Mouse (Mus musculus): ENCODE measurements at regions not wholly inside any gene's neighbourhood (a gene's known extent, or its start where the extent isn't known, plus 50 kb on each side); places are given as distances from the start of the nearest gene placed in this dataset.

GRCm38 (mm10) chr3:41158314-41158973 lies 75.6 kb upstream of the Pgrmc2 start:
- H3K27me3 ChIP-seq (ENCODE audit: control insufficient read depth, insufficient read depth, low read length) = no peaks in the 10 kb centered on the region
- H3K36me3 ChIP-seq (ENCODE audit: control insufficient read depth, insufficient read depth, low read length) = no peaks in the 10 kb centered on the region
- no peaks in the 10 kb centered on the region for H3K4me1 ChIP-seq (ENCODE audit: control insufficient read depth, insufficient read depth, low read length)
- no peak overlapping the region for H3K4me2 ChIP-seq (replicated peaks; ENCODE audit: low read depth, low read length)
- no peak overlapping the region for H3K9ac ChIP-seq (replicated peaks; ENCODE audit: low read depth, low read length)
- H3K27ac ChIP-seq (ENCODE audit: low read length) = no peak overlapping the region
- no peaks in the 10 kb centered on the region for H3K9me3 ChIP-seq (ENCODE audit: control insufficient read depth, low read depth, low read length)
- ATAC-seq (ENCODE audit: insufficient number of reproducible peaks, insufficient read depth, low FRiP score, low read depth) = no peak
- H3K4me3 ChIP-seq (ENCODE audit: low read depth, low read length) = no peak overlapping the region
- 67% methylated on average over 12 of the region's 12 CpGs for WGBS

DNA sequence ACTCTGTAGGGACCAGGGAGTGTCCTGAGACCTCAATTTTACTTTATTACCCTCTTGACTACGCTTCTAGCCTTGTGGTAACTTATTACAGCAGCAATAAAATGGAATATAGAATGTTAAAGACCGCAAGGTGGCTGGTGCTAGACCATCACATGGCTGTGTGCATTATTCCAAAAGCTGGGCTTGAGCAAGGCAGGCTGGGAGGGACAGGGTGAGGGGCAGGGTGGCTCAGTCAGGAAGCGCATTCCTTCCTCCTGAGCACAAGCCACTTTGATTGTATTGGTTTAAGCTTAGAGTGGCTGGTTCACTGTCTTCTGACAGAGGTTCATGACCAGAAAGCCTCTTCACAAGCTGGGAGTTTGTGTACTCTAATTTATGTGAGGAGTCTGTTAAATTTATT lies 74.6 kb upstream of the Pgrmc2 start:
- Histone ChIP-seq H3K9me3 (ENCODE audit: control insufficient read depth, low read depth, low read length) (no peaks in the 10 kb centered on the region), H3K4me2 (replicated peaks; ENCODE audit: low read depth, low read length) (no peak overlapping the region), H3K27ac (ENCODE audit: low read length) (no peak overlapping the region), H3K4me1 (ENCODE audit: control insufficient read depth, insufficient read depth, low read length) (no peaks in the 10 kb centered on the region), H3K27me3 (ENCODE audit: control insufficient read depth, insufficient read depth, low read length) (no peaks in the 10 kb centered on the region), H3K9ac (replicated peaks; ENCODE audit: low read depth, low read length) (no peak overlapping the region), H3K36me3 (ENCODE audit: control insufficient read depth, insufficient read depth, low read length) (no peaks in the 10 kb centered on the region), H3K4me3 (ENCODE audit: low read depth, low read length) (no peak overlapping the region)
- 90% methylated on average over 3 of the region's 3 CpGs for WGBS
- ATAC-seq (ENCODE audit: insufficient number of reproducible peaks, insufficient read depth, low FRiP score, low read depth) = no peak

DNA sequence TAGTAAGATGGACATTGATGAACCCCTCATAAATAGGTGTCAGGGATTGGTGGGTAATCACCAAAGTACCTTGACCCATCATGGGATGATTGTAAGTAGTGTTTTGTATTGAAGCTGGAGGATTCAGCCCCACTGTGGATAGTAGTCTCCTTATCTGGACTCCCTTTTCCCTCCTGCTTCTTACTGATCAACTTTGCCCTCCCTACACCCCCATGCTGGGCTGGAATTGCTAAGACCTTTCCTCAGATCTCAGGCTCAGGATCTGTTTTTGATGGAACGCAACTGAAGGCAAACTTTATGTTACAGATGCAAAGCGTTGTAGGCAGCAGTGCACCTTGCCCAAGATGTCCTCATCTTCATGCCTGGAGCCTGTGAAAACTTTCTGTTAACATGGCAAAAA lies 73.7 kb upstream of the Pgrmc2 start:
- no peak for ATAC-seq (ENCODE audit: insufficient number of reproducible peaks, insufficient read depth, low FRiP score, low read depth)
- no peak overlapping the region for H3K9ac ChIP-seq (replicated peaks; ENCODE audit: low read depth, low read length)
- no peaks in the 10 kb centered on the region for H3K4me1 ChIP-seq (ENCODE audit: control insufficient read depth, insufficient read depth, low read length)
- no peak overlapping the region for H3K27ac ChIP-seq (ENCODE audit: low read length)
- no peaks in the 10 kb centered on the region for H3K36me3 ChIP-seq (ENCODE audit: control insufficient read depth, insufficient read depth, low read length)
- no peaks in the 10 kb centered on the region for H3K9me3 ChIP-seq (ENCODE audit: control insufficient read depth, low read depth, low read length)
- H3K4me2 ChIP-seq (replicated peaks; ENCODE audit: low read depth, low read length) = no peak overlapping the region
- H3K4me3 ChIP-seq (ENCODE audit: low read depth, low read length) = no peak overlapping the region
- 94% methylated on average over 2 of the region's 2 CpGs for WGBS
- no peaks in the 10 kb centered on the region for H3K27me3 ChIP-seq (ENCODE audit: control insufficient read depth, insufficient read depth, low read length)

DNA sequence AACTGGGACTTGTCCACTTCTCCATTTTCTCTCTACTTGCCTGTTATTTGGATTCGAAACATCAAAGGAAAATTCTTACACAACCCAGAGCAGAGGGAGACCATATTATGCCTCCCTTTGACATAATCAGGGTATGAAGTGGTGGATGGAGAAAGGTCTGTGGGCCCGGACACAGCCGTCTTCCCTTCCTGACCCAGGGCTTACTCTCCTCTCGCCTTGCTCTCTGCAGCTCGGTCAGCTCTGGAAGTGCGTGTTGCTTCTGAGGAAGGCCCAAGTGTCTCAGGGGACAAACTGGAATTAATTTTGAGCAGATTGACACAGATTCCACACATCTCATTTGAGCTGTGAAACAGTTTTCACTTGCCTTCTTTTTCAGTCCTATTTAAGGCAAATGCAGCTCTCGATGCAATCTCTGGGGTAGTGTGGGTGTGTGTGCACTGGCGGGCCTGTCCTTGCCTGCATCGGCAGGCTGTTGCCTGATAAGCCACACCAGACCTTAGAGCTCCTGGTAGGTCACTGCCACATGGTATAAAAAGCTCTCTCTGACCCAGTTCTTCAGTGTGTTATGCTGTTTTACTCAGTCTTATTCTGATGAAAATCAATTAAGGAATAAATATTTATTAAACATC lies 72.4 kb upstream of the Pgrmc2 start:
- Histone ChIP-seq H3K4me3 (ENCODE audit: low read depth, low read length) (no peak overlapping the region), H3K4me2 (replicated peaks; ENCODE audit: low read depth, low read length) (no peak overlapping the region), H3K9ac (replicated peaks; ENCODE audit: low read depth, low read length) (no peak overlapping the region), H3K4me1 (ENCODE audit: control insufficient read depth, insufficient read depth, low read length) (no peaks in the 10 kb centered on the region), H3K27me3 (ENCODE audit: control insufficient read depth, insufficient read depth, low read length) (no peaks in the 10 kb centered on the region), H3K9me3 (ENCODE audit: control insufficient read depth, low read depth, low read length) (no peaks in the 10 kb centered on the region), H3K27ac (ENCODE audit: low read length) (no peak overlapping the region), H3K36me3 (ENCODE audit: control insufficient read depth, insufficient read depth, low read length) (no peaks in the 10 kb centered on the region)
- no peak for ATAC-seq (ENCODE audit: insufficient number of reproducible peaks, insufficient read depth, low FRiP score, low read depth)
- WGBS = 72% methylated on average over 9 of the region's 9 CpGs

GRCm38 (mm10) chr3:41154402-41154801 lies 71.6 kb upstream of the Pgrmc2 start:
- no peaks in the 10 kb centered on the region for H3K9me3 ChIP-seq (ENCODE audit: control insufficient read depth, low read depth, low read length)
- H3K27ac ChIP-seq (ENCODE audit: low read length) = no peak overlapping the region
- no peak overlapping the region for H3K9ac ChIP-seq (replicated peaks; ENCODE audit: low read depth, low read length)
- H3K36me3 ChIP-seq (ENCODE audit: control insufficient read depth, insufficient read depth, low read length) = no peaks in the 10 kb centered on the region
- H3K4me3 ChIP-seq (ENCODE audit: low read depth, low read length) = no peak overlapping the region
- ATAC-seq (ENCODE audit: insufficient number of reproducible peaks, insufficient read depth, low FRiP score, low read depth) = no peak
- WGBS = 82% methylated on average over 1 of the region's 1 CpGs
- H3K27me3 ChIP-seq (ENCODE audit: control insufficient read depth, insufficient read depth, low read length) = no peaks in the 10 kb centered on the region
- H3K4me1 ChIP-seq (ENCODE audit: control insufficient read depth, insufficient read depth, low read length) = no peaks in the 10 kb centered on the region
- no peak overlapping the region for H3K4me2 ChIP-seq (replicated peaks; ENCODE audit: low read depth, low read length)

DNA sequence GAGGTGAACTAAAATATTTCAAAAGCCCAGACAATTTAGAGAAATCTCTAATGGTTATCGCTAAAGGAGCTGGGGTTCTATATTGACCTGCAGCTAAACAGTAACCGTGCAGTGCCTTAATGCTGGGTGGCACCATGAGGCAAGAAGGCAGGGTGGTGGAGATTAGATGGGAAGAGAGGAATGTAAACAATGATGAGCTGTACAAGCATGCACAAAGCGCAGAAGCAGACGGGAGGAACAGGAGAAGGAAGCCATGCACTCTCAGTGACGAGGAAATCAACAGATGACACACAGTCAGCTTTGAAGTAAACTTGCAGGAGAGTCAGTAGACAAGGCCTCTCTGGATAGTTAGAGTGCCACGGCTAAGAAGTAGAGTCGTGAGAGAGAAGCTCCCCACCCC lies 69.1 kb upstream of the Pgrmc2 start:
- no peak for ATAC-seq (ENCODE audit: insufficient number of reproducible peaks, insufficient read depth, low FRiP score, low read depth)
- 39% methylated on average over 7 of the region's 7 CpGs for WGBS
- H3K36me3 ChIP-seq (ENCODE audit: control insufficient read depth, insufficient read depth, low read length) = no peaks in the 10 kb centered on the region
- H3K4me1 ChIP-seq (ENCODE audit: control insufficient read depth, insufficient read depth, low read length) = no peaks in the 10 kb centered on the region
- no peaks in the 10 kb centered on the region for H3K27me3 ChIP-seq (ENCODE audit: control insufficient read depth, insufficient read depth, low read length)
- no peak overlapping the region for H3K4me3 ChIP-seq (ENCODE audit: low read depth, low read length)
- H3K4me2 ChIP-seq (replicated peaks; ENCODE audit: low read depth, low read length) = no peak overlapping the region
- H3K9me3 ChIP-seq (ENCODE audit: control insufficient read depth, low read depth, low read length) = no peaks in the 10 kb centered on the region
- no peak overlapping the region for H3K27ac ChIP-seq (ENCODE audit: low read length)
- H3K9ac ChIP-seq (replicated peaks; ENCODE audit: low read depth, low read length) = no peak overlapping the region

DNA sequence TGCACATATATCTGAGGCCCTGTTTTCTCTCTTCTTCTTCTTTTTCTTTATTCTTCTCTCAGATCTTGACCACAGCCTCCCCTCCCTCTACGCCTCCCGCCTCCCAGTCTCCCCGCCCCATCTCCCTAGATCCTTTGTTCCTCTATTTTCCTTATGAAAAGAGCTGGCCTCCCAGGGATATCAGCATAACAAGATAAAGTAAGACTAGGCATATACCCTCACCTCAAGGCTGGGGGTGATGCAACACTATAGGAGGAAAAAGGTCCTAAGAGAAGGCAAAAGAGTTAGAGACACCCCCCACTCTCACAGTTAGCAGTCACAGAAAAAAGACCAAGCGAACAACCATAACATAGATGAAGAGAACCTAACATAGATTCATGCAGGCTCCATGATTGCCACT lies 57.5 kb upstream of the Pgrmc2 start:
- 95% methylated on average over 4 of the region's 4 CpGs for WGBS
- no peak for ATAC-seq (ENCODE audit: insufficient number of reproducible peaks, insufficient read depth, low FRiP score, low read depth)
- Histone ChIP-seq H3K27me3 (ENCODE audit: control insufficient read depth, insufficient read depth, low read length) (no peaks in the 10 kb centered on the region), H3K27ac (ENCODE audit: low read length) (no peak overlapping the region), H3K9ac (replicated peaks; ENCODE audit: low read depth, low read length) (no peak overlapping the region), H3K9me3 (ENCODE audit: control insufficient read depth, low read depth, low read length) (no peaks in the 10 kb centered on the region), H3K4me1 (ENCODE audit: control insufficient read depth, insufficient read depth, low read length) (no peaks in the 10 kb centered on the region), H3K4me2 (replicated peaks; ENCODE audit: low read depth, low read length) (no peak overlapping the region), H3K4me3 (ENCODE audit: low read depth, low read length) (no peak overlapping the region), H3K36me3 (ENCODE audit: control insufficient read depth, insufficient read depth, low read length) (no peaks in the 10 kb centered on the region)

DNA sequence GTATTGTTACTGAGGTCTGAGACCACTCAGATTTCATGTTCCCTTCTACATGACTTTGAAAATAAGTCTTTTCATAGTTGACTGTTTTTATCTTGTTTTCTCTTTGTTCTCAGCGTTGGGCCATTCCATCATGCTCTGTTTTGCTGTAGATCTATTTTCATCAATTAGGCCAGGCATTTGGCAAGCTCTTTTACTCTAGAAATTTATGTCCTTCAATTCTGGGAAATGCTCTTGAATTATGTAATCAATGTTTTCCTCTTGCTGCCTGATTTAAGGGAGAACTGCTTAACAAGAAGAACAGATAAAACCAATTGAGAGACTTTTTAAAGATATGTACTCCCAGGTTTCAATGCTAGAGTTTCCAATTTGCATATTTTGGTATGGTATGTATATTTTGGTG lies 55.1 kb upstream of the Pgrmc2 start:
- Histone ChIP-seq H3K27me3 (ENCODE audit: control insufficient read depth, insufficient read depth, low read length) (no peaks in the 10 kb centered on the region), H3K4me2 (replicated peaks; ENCODE audit: low read depth, low read length) (no peak overlapping the region), H3K9me3 (ENCODE audit: control insufficient read depth, low read depth, low read length) (no peaks in the 10 kb centered on the region), H3K27ac (ENCODE audit: low read length) (no peak overlapping the region), H3K36me3 (ENCODE audit: control insufficient read depth, insufficient read depth, low read length) (no peaks in the 10 kb centered on the region), H3K9ac (replicated peaks; ENCODE audit: low read depth, low read length) (no peak overlapping the region), H3K4me3 (ENCODE audit: low read depth, low read length) (no peak overlapping the region), H3K4me1 (ENCODE audit: control insufficient read depth, insufficient read depth, low read length) (no peaks in the 10 kb centered on the region)
- WGBS = 81% methylated on average over 1 of the region's 1 CpGs
- no peak for ATAC-seq (ENCODE audit: insufficient number of reproducible peaks, insufficient read depth, low FRiP score, low read depth)

GRCm38 (mm10) chr3:41132889-41133288 lies 50.0 kb upstream of the Pgrmc2 start:
- H3K9me3 ChIP-seq (ENCODE audit: control insufficient read depth, low read depth, low read length) = no peaks in the 10 kb centered on the region
- no peak overlapping the region for H3K4me2 ChIP-seq (replicated peaks; ENCODE audit: low read depth, low read length)
- H3K4me1 ChIP-seq (ENCODE audit: control insufficient read depth, insufficient read depth, low read length) = no peaks in the 10 kb centered on the region
- no peak overlapping the region for H3K9ac ChIP-seq (replicated peaks; ENCODE audit: low read depth, low read length)
- no peaks in the 10 kb centered on the region for H3K27me3 ChIP-seq (ENCODE audit: control insufficient read depth, insufficient read depth, low read length)
- no peak for ATAC-seq (ENCODE audit: insufficient number of reproducible peaks, insufficient read depth, low FRiP score, low read depth)
- H3K4me3 ChIP-seq (ENCODE audit: low read depth, low read length) = no peak overlapping the region
- H3K36me3 ChIP-seq (ENCODE audit: control insufficient read depth, insufficient read depth, low read length) = no peaks in the 10 kb centered on the region
- H3K27ac ChIP-seq (ENCODE audit: low read length) = no peak overlapping the region
- 65% methylated on average over 6 of the region's 6 CpGs for WGBS

All from stomach, embryonic 14.5 days (tissue).